Mouse (Mus musculus) liver, postnatal 0 days (tissue): Measurements from ENCODE around the gene Apobec3.

ENCODE experiments used
- CTCF ChIP-seq: sonication (generic); IDR thresholded peaks from 2 replicates; pipeline ENCODE4 v1.5.1; 2016; ENCODE audit warnings: antibody characterized with exemption, low read depth
- EP300 ChIP-seq: IDR thresholded peaks from 2 replicates; pipeline ENCODE4 v1.6.1; 2016; ENCODE audit warnings: antibody characterized with exemption, low read depth, mild to moderate bottlenecking

DNA sequence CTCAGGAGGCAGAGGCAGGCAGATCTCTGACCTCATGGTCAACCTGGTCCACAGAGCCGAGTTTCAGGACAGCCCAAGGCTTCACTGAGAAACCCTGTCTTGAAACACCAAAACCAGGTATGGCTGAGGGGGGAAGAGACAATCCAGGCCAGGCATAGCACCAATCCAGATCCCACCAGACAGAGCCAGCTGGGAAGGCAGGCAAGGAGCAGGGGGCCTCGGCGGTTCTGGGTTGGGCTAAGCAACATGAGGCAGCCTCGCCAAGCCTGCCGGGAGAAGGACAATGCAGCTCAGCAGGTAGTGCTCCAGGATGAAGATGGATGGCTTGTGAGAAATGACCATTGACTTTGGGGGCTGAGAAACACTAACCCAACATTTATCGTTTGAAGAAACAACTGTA is 51.1 kb downstream of the Apobec3 start:
- no peak for TF ChIP-seq EP300
- TF ChIP-seq CTCF: no peak
